Mouse (Mus musculus) heart, adult 18-20 months (tissue): ENCODE measurements around the gene Rsrc2. TPM values are rescaled to one million over a fixed set of nuclear protein-coding genes. Genes with fewer than 3 reads are reported as not detected.
"Not testable (repeated sequence)": the region's sequence is repeated elsewhere in the genome, so short reads cannot be mapped to it uniquely, and the experiment has no call there.

ENCODE experiments used
- DNase-seq, 2 experiments: peaks; one replicate each; pipeline ENCODE4 v3.0.0; 2021 to 2022; ENCODE audit warnings: mixed read lengths in 1 of 2
- long read RNA-seq, 2 experiments: library from polyadenylated mRNA; stranded (forward); transcript quantifications; one replicate each; pipeline ENCODE4 v2.0.0; 2021
- total RNA-seq, 2 experiments: library from RNA; stranded (reverse); gene quantifications; 2 replicates each; pipeline ENCODE4 v1.2.3; 2021

Gene Rsrc2
- total RNA-seq: 10 to 100 TPM; 35.7 to 39.7 TPM
- long read RNA-seq, experiment 1, transcript Rsrc2-208 (10 exons, 1,595 nt): major isoform, 19 of 25 reads
- long read RNA-seq, experiment 1, partial matches to known transcripts: 1 of 25 reads
- long read RNA-seq, experiment 1, other reads (novel, unspliced or antisense): 5 of 25 reads
- long read RNA-seq, experiment 2, transcript Rsrc2-208 (10 exons, 1,595 nt): major isoform, 14 of 19 reads
- long read RNA-seq, experiment 2, partial matches to known transcripts: 2 of 19 reads
- long read RNA-seq, experiment 2, other reads (novel, unspliced or antisense): 3 of 19 reads

DNA sequence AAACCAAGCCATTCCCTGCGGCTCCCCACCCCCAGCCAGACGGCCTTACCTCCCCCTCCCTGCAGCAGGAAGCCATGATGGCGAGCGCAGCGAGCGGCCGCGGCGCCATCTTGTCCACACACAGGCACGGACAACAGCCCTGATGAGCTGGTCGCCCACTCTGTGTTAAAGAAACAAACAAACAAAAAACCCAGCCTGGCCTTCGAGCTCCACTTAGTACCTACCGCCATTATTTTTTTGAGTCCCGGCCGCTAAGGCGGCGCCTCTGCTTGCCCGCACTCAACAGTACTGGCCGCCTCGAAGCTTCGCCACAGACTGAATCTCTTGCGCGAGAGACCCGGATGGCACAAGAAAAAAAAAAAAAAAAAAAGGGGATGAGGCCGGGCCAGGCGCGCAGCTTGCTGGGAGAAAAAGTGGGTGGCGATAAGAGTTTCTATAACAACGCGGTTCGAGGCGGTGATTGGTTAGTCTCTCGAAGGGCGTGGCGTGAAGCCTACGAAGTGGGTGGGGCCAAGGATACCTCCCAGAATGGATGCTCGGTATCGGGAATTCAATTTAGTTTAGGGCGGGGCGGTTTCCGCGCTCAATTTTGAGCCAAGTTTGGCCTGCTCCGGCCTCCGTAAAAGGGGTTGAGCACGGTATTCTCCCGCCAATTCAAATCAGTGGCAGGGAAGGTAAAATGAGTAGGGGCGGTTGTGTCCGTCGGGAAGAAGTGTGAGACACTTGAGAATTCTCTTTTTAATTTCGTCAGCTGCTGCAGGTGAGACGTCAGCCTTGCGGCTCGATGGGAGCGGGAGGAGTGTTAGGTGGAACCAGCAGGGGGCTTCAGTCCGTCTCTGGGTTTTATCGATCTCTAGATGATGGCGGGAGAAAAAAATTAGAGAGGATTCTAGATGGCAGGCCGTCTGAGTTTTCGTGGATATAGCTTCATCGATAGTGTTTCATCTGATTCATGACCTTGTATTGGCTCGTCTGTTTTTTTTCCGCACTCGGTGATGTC, at the start of gene Rsrc2, which contains the start of gene Kntc1:
TSS of gene Rsrc2 (minus strand) at position 350 of the 1,000 bp plus-strand sequence.
TSS of gene Kntc1 (plus strand) at position 652 of the 1,000 bp plus-strand sequence.
- DNase-seq: peak; percentile 100

DNA sequence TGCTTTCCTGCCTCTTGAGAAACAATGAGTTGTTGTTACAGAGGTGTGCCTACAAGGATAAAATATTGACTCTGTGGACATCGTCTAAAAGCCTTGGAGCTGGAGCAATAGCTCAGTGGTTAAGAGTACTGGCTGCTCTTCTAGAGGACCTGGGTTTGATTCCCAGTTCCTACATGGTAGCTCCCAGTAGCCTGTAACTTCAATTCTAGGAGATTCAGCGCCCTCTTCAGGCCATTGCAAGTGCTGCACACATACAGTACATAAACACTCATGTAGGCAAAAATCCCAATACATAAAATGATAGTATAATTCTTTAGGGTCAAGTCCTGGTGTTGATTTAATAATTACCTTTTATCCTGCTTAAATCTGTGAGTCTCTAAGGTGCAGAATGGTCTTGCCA, 43.9 kb upstream of the Rsrc2 start:
- no peak for DNase-seq

DNA sequence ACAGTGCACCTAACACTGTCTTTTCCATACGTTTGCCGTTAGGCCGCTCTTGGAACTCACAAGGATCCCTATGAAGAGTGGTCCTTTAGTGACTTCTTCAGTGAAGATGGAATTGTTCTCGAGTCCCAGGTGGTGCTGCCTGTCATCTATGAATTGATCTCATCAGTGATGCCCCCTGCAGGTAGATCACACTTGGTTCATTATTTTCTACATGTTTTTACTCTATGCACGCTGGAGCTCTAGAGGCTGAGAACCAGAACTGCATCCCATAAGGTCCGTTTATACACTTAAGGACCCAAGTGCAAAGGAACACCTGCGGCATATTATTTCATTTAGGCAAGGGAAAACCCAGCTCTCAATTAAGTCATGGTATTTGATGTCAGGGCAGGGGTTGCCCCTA, 39.8 kb upstream of the Rsrc2 start:
- no peak for DNase-seq

DNA sequence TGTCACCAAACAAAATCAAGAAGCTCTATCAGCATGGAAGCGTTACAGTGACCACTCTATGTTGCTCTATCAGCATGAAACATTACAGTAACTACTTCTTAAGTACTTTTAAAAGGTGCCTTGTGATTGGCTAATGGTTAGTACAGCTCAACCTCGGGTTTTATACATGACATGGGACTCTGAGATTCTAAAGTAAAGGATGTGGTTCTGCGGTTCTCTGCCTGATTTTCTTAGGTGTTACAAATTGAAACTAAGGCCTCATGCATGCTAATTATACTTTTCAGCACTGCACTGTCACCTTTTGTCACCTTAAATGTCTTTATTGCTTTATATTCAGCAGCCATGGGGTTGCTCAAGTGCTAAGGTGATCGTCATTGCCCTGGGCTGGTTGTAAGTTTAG, 32.6 kb upstream of the Rsrc2 start:
- no peak for DNase-seq

DNA sequence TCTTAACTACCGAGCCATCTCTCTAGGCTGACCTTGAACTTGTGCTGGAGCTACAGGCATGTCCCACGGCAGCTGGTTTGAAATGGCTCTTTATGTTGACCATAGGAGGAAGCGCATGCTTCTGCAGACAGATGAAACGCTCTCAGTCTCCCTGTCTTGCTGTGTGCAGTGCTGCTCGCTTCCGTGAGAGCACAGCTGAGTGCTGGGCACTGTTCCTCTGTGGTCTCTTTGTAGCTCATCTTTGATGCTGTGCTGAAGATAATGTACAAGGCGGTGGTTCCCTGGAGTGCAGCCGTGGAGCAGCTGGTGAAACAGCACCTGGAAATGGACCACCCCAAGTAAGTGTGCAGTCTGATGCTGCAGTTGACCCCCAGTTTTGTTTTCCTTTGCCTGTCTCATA, 31.5 kb upstream of the Rsrc2 start:
- no peak for DNase-seq

DNA sequence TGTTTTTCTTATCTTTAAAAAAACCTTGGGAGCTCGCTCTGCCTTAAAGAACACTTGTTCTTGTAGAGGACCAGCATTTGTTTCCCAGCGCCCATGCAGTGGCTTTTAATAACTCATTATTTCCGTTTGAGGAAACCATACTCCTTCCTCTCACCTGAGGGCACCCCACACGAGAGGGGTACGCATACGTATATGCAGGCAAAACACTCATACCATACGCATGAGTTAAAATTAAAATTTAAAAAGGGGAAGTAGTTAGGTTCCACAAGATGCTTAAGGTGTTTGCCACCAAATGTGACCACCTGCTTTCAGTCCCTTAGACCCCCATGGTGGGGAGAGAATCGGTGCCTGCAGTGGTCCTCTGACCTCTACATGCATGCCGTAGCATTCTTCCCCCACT, 24.2 kb upstream of the Rsrc2 start:
- no peak for DNase-seq

DNA sequence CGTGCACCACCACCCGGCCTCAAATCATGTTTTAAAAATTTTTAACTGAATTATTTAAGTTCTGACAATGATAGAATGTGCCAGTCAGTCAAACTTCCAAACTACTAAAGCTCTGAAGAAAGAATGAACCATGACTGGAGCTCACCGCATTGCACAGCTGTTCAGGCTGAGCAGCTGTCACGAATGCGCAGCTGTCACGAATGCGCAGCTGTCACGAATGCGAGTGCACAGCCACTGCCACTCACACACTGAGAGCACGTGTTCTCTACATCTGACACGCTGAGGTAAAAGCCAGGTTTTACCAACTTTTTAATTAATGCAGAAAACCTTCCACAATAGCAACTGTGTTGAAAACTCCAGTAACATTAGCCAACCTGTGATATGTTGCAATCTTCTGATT, 17.2 kb upstream of the Rsrc2 start:
- DNase-seq: not testable (repeated sequence)

DNA sequence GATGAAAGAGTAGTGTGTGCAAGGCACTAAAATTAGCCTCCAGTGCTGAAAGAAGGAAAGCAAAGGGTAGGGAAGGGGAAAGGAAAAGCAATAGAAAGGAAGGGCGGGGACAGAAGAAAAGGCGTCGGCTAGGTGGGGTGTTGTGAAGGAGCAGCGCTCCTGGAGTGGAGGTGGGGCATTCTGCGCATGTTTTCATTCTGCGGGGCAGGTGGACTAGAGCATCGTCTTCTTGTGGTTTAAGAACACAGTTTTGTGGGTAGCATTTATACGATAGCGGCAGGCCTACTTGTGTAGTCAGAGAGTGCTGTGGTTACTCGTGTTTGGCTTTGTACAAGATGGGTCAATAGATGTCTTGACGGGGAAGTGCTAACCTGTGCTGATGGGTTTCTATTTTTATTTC, 16.3 kb upstream of the Rsrc2 start:
- no peak for DNase-seq

DNA sequence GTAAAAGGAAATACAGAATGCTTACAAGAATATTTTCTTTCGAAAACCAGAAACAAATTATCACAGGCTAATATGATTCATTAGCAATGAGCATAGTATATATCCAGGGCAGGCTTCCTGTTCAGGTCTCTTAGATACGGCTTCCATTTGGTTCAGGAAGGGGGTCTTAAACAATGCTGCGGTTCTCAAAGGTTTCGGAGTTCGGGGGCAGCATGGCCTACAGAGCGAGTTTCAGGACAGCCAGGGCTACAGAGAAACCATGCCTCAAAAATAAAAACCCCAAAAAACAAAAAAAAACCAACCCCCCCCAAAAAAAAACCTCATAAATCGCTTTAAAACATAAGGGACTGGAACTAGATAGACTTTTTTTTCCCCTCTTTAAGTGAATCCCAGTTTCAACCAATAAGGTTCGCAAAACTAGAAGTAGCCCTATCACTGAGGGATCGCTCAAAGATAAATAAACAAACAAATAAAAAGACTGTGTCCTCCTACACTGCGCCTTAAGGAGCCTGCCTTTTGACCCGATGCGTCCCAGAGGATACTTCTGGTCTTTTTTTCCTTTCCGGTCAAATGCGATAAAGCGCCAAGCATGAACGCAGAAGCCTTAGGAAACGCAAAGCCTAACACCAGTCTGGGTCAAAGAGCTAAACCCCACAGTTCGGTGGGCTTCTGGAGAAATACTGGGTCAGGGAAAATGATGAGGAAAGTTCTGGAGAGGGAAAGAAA, 712 bp downstream of the Rsrc2 start:
- no peak for DNase-seq

DNA sequence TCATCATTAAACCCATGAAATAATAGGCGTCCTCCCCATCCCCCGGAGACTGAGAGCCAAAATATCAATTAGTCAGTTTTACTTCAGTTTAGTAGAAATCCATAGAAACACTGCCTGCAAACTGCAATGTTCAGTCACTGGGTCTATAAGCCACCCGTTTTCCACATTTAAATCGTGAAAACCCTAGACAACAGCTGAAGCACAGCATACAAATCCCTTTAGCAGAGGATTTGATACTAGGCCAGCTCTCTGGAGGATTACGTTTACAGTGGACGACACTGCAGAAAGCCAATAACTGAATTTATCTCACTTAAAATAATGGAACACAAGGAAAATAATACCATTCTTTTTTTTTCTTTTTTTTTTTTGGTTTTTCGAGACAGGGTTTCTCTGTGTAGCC, 1.6 kb downstream of the Rsrc2 start:
- no peak for DNase-seq

DNA sequence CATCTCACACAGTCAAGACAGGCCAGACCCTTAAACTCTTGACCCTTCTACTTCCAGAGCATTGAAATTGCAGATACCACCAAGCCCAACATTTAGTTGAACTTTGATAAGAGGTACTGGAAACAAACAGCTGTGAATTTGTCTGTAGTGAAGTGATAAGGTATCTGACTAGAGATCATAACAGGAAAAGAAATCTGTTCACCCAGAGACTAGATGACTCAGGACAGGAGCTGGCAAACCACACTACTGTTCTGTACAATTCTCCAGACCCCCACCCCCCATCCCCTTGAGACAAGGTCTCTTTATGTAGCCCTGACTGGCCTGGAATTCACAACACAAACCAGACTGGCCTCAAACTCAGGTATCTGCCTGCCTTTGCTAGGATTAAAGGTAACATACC, 3.0 kb downstream of the Rsrc2 start:
- no peak for DNase-seq

DNA sequence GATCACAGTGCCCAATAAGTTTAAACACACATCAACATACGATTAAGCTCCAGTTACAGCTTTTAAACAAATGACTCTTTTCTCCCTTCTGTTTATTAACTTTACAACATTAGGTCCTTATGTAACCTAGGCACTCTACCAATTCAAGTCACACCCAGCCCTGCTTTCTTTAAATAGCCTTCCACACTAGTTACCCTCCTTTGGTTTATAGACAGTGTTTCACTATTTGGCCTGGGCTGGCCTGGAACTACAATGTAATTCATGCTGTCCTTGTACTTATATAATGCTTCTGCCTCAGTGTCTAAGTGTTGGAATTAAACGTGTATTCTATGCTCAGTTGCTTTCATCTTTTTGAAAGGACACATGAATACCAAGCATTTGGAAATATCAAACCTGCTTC, 4.9 kb downstream of the Rsrc2 start:
- DNase-seq: peak in 1 of 2 experiments; percentile 27

DNA sequence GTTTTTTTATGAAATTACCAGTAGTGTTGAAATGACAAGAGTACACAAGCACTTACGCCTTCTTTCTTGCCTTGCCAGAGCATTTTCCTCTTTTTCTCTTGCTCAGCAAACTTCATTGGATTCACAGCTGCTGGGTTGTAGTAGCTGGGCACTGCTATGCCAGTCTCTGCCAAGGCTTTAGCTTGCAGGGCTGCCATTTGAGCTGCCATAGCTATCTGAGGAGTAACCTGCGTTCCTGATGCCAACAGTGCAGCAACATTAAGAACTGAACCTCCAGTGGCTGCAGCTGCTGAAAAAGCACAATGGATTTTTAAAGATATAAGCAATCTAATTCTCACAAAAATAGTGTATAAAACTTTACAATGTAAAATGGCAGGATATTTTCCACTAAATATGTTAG, 18.2 kb downstream of the Rsrc2 start:
- DNase-seq: no peak

DNA sequence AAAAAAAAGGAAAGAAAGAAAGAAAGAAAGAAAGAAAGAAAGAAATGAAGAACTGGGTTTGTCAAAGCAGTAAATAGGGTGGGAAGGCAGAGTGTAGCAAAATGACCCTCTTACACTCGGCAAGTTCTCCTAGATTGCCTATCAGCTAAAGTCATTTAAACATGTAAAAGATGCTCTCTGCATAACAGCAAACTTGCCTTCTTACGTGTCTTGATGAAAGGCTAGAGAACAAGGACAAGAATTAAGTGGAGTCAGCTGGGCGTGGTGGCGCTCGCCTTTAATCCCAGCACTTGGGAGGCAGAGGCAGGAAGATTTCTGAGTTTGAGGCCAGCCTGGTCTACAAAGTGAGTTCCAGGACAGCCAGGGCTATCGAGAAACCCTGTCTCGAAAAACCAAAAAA, 25.4 kb downstream of the Rsrc2 start:
- not testable (repeated sequence) for DNase-seq

DNA sequence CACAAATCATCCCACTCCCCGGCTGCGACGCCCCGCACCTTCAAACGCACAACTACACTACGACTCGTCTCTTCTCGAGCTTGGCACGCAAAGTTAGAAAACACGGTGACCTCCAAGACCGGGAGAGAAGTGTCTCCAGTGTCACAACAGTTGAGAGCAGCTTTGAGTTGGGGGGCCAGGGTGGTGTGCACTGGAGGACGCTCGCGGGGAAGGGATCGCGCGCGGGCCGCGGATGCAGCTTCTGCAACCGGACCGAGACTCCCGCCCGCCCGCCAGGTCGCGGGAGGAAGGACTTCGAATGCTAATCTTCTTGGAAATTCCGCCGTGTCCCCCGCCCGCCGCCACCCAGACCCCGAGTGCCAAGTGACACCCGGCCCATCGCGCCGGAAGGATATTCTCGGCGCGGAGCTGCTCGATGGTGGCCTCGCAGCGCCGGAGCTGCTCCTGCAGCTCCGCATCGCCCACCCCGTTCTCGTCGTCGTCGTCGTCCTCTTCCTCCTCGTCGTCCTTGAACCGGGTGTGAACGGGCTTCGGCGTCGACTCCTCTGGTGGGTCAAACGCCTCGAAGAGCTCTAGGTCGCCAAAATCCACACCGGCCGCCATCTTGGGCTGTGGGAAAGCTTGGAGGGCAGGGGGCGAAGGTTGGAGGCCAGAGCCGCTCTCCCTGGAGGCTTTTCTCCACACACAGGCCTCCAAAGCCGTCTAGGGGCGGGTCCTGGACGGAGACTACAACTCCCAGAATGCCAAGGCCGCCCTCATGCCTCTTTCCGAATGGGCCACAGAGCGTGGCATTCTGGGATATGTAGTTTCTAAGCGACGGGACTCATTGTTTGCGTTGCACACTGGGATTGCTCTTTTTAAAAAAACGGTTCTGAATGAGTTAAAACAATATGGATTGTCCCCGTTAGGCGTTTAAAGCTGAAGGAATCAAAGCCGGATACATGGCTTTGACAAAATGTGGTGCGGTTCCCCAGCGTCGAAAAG, 28.6 kb downstream of the Rsrc2 start, which contains the start of gene Zcchc8:
TSS of gene Zcchc8 (minus strand) at position 773 of the 984 bp plus-strand sequence.
- peak; percentile 97 for DNase-seq

DNA sequence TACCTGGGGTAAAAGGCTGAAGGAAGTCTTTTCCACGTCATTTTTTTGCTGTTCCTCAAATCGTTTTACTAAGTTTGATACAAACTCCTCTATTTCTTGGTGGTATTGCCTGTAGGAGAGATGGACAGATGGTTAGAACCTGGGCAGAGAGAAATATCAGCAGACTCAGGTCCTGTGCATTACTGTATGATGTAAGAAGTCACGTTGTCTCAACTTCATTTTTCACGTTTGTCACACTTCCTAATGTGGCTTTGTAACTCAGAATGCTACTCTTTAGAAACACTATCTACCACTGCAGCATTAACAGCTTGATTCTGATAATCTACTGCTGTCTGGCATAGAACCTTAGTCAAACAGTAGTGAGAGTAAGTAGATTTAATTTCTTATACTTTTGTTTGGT, 34.6 kb downstream of the Rsrc2 start:
- no peak for DNase-seq

DNA sequence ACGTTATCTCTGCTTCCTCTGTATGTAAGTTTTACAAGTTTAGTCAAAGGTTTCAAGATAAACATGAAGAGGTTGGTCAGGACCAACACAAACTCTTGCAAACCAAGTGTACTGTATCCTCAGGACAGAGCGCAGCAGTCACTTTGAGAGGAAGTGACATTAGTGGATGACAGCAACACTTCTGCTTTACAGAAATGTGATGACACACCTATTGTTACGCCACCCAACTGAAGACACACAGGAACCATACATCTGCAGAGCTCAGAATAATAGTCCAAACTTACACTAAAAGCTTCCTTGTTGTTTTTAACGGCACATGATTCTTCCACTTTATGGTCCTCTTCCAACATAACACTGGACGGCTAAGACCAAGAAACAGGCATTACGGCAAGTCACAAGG, 35.4 kb downstream of the Rsrc2 start:
- DNase-seq: no peak

DNA sequence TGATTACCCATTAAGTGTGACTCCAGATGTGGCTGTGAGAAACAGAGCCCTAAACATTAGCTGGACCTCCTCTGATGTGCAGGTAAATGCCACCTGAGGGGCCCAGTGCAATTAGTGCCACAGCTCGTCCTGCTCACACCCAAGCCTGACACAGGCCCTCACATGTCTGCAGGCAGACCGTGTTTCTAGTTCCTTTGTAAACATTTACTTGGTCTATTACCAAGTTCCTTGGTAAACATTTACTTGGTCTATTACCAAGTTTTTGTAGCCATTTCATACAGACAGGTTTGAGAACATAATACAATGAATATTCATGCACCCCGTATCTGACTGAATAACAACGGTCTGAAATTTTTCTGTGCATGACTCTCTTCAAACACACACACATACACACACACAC, 39.6 kb downstream of the Rsrc2 start:
- no peak for DNase-seq

DNA sequence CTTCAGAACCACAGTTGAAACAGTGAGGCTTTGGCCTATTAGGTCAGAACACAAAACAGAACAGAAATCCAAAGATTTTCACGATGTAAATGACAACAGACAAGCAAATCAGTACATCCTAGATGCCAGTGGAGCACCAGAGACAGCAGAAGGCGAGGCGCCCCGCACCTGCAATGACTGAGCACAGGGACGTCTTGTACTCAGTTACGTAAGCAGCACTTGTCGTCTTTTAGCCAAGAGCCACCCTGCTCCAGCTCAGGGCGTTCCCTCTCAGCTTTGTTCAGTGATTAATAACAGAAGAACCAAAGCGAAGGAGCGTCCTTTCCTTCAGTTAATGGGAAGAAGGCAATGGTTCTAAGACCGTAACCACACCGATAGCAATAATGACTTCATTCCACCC, 40.6 kb downstream of the Rsrc2 start:
- DNase-seq: peak; percentile 14 to 35

DNA sequence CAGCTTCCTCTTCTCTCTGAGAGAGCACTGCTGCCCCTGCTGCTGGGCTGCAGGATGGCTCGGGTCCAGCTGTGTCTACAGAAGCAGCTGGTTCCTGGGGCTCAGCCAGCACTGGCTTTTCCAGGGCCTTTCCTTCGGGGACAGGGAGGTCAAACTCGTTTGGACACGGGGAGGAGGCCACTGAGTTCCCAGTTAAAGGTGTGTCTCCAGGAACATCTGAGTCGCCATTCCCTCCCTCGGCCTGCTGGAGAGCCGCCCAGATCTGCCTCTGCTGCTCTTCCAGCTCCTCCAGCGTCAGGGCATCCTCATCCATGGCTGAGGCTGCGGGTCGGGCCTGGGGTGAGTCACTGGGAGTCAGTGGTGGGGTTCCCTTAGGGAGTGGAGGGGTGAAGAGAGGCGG, 48.6 kb downstream of the Rsrc2 start:
- DNase-seq: peak; percentile 85 to 89

DNA sequence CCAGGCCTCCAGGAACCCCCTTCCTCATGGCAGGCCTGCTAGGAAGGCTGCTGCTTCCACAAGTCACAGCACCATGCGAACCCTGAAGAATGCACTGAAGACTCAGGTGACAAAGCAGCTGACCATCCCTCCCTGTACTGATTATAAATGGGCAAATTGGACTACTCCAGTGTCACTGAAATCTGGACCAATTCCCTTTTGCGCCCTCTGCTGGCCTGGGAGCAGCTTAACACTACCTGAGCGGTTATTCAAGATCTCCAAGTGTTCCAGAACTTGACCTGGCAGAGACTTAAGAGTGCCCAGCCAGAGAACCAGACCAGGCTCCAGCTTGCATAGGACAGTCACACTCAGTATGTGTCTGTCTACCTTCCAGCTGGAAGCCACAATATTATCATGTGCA, 50.0 kb downstream of the Rsrc2 start:
- DNase-seq: peak; percentile 79 to 94
